Mouse (Mus musculus) retina, postnatal 7 days (tissue): ENCODE measurements around the gene Zfp62.

Source experiments
- DNase-seq: peaks from one replicate; pipeline ENCODE4 v3.0.0-alpha.2; 2012; ENCODE audit warnings: low read depth, low spot score

The Zfp62 gene

DNA sequence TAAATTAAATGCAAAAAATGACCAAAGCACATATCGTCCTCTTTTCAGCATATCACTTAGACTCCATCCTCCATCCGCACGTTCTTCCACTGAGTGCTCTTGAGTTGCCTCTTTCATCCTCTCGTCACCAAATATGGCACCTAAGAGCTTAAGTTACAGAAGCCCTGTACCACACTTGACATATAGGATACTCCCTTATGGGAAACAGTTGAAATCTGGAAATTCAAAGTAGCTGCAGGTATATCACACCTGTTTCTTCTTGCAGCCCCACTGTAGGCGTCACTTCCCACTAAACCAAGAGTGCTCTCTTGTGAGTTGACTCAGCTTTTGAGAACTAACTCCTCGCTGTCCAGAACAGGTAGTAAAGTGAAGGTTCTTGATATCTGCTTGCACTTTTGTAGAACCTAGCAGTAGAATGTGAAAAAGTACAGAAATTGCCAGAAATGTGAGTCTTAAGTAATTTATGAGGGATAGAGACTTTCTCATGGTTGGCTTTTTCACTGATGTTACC lies 2.0 kb downstream of the Zfp62 start:
- DNase-seq: no peak

DNA sequence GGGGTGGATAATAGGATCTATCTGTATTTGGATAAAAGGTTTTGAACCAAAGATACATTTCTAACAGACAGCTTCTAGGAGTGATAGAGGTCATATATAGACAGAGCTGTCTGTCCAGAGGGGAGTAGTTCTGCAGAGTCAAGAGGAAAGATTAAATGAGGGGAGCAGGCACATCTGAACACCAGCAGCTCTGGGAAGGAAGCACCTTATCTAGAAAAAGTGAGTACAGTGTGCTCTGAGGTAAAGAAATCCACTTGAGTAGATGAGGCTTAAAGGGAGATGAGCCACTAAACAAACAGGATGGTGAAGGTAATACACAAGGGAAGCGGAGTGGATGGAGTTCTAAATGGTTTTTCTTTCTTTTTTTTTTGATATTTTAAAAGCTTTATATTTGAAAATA lies 4.4 kb downstream of the Zfp62 start:
- DNase-seq: no peak

- no peak for DNase-seq
Measured at GRCm38 (mm10) chr11:49212577-49212976, 9.5 kb downstream of the Zfp62 start.

GRCm38 (mm10) chr11:49213505-49213904 lies 10.4 kb downstream of the Zfp62 start:
- no peak for DNase-seq

- DNase-seq: no peak
Measured at GRCm38 (mm10) chr11:49219271-49219670, 16.2 kb downstream of the Zfp62 start.

- no peak for DNase-seq
Measured at GRCm38 (mm10) chr11:49224455-49224854, 21.4 kb downstream of the Zfp62 start.

- DNase-seq: no peak
Measured at GRCm38 (mm10) chr11:49232781-49233180, 29.7 kb downstream of the Zfp62 start.

DNA sequence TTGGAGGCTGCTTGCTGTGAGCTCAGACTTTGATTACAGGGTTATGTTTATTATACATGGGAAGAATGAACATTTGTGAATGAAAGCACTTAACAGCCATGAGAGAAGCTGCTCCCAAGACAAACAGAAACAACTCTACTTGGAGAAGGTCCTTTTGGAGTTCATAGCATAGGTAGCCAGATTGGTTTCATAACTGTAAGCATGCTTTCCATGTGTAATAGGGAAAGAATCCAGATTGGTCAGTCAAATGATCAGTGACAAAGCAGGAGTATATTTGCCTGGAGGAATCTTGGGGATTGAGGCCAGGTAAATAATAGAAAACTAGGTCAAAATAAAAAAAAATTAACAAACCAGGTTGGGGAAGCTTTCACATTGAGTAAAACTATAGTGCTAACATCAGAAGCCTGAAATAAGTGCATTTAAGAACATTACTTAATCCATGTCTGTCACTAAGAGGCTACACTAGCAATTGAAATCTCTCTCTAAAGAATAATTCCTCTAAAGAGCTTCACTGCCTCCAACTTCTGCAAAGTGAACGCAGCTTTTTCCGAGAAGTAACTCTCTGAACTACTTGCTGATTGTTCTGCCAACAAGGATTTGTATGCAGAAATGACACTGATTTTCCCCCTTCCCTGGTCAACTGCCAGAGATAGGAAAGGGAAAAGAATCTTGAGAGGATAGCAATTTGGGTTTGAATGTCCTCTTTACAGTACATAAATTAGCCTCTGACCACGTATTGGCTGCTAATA lies 32.5 kb downstream of the Zfp62 start:
- no peak for DNase-seq

GRCm38 (mm10) chr11:49236891-49237290 lies 33.8 kb downstream of the Zfp62 start:
- DNase-seq: no peak

DNA sequence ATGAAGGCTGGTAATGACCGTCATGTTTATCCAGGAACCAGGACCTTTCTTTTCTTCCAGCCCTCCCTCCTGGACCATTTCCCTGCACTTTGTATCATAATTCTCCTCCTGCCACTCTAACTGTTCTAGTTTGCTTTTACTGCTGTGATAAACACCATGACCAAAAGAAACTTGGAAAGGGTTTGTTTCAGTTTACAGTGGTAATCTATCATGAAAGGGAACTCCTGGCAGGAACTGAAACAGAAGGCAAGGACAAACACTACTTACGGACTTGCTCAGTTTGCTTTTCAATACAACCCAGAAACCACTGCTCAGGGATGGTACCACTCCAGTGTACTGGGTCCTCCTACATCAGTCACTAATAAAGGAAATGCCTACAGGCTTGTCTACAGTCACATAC lies 34.4 kb downstream of the Zfp62 start:
- no peak for DNase-seq

GRCm38 (mm10) chr11:49240310-49240709 lies 37.2 kb downstream of the Zfp62 start:
- DNase-seq: no peak

DNA sequence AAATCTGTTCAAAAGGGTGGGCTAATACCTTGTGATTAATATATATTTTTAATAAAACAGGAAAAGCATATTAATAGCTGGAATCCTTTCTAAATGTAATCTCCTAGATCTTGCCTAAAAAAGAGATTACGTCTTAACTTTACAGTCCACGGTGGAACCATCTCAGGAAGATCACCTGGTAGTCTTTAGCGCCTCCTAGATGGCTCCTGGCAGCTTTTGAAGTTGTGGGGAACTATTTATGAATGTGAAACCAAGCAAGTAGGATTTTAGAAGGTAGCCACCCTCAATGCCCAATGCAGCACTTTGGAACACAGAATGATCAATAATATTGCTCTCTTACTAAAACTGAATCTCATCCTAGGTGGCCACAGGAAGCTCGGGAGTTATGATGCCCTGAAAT lies 37.8 kb downstream of the Zfp62 start:
- DNase-seq: no peak

DNA sequence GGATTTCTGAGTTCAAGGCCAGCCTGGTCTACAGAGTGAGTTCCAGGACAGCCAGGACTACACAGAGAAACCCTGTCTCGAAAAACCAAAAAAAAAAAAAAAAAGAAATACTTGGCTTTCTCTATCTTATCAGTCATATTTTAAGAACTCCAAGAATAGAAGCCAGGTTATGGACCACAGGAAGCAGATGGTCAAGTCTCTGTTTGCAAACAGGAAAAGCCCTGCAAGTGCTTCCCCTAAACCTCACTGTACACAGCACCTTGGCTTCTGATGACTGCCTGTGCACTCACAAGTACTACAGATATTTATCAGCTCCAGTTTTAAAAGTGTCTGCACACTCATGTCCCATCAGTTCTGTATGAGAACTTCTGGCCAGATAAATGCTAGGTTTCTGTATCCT lies 38.4 kb downstream of the Zfp62 start:
- DNase-seq: no peak

DNA sequence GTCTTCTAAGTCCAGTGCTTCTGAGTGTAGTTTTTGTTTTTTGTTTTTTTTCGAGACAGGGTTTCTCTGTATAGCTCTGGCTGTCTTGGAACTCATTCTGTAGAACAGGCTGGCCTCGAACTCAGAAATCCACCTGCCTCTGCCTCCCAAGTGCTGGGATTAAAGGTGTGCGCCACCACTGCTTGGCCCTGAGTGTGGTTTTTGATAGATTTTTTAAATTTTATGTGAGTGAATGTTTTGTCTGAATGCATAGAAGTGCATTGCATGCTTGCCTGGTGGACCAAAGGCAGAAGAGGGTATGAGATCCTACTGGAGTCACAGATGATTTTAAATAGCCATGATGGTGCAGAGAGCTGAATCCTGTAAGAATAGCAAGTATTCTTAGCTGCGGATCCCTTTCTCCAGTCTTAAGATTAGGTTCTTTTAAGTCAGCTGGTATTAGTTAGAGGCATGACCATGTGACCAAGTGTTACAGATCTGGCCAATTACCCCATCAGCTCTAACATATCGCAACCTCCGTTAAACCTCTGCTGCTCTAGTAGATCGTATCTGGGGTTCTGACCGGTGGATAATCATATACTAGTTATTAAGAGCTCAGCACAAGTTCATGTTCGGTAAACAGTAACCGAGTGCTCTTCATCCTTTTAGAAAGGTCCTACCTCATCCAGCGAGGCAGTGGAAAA lies 40.0 kb downstream of the Zfp62 start:
- no peak for DNase-seq

DNA sequence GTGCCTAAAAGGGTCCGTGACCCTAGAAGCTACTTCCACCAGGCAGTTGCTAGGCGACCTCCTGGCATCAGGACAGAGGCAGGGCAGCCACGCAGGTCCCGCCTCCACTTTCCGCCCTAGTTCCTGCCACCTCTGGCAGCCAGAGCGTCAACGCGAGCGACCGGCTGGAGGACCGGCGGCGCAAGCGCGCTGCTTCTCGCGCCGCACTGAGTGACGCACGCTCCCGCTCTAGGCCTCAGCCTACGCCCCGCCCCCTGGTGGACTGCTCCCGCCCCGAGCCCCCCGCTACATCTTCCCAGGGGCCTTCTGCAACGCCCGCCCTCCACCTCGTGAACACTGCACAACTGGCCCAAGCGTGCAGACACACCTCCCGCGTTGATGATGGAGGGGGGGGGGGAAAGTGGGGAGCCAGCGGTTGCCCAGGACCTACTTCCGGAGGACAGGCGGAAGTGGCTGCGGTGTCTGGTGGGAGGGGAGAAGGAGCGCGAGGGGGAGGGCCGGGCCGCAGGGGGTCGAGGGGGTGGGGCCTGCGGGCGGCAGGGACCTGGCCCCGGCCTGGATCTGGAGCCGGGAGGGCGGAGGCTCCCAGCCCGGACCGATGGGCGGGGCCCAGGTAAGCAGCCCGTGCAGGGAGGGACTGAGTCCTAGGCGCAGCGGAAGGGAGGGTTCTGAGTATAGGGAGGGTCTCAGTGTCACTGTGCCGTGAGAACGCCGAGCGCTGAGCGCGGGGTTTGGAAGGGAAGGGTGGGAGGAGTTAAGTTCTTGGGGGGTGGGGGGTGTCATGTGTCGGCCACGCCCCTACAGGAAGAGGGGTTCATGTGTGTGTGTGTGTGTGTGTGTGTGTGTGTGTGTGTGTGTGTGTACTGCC lies 40.9 kb downstream of the Zfp62 start, which contains the start of gene Mgat1:
TSS of gene Mgat1 (plus strand) at position 465 of the 868 bp plus-strand sequence.
- DNase-seq: peak; percentile 87

DNA sequence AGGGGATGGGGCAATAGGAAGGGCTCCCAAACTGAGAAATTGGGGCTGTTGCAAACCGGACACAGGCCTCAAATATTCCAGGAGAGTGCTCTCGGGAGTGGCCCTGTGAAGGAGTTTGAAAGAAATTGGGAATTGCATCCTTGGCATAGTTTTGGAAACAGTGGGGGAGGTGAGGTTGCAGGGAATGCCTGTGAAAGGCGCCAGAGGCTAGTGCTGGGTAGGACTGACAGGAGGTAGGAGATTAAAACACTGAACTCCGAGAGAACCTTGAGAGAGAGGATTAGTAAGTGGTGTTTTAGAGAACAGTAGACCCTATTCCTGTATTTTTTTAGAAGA lies 41.5 kb downstream of the Zfp62 start:
- no peak for DNase-seq

- DNase-seq: peak; percentile 54
Measured at GRCm38 (mm10) chr11:49245176-49245575, 42.1 kb downstream of the Zfp62 start.

DNA sequence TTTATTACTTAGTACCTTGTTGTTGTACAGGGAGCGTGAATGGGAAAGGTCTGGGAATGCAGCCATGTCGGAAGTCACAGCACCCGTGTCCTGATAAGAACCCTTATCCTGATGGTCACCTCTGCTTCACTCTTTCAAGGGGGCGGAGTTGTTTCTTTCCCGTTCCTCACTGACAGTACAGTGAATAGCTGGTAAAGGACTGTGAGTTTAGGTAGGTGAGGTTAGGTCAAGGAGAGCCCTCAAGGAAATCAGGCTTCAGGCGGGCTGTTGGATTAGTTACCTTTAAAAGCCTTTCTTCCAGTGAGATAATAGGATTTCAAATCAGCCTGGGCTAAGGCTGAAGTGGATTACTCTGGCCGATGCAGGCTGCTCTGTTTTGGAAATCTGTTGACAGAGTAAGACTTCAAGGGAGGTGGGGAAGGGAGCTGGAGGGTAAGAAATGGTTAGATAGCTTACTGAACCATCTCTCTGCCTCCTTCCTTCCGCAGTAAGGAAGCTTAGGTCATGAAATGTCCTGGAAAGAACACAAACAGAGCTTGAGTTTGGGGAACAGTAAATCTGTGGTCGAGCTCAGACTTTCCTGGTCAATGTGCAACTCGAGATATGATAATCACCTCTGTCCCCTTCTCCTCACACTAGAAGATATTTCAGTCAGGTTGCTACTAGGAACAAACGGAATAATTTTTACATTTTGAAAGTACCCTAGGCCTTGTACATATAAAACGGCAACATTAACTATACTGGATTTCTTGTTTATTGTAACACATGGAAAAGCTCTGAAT lies 42.7 kb downstream of the Zfp62 start:
- peak; percentile 56 for DNase-seq

- no peak for DNase-seq
Measured at GRCm38 (mm10) chr11:49246523-49246922, 43.4 kb downstream of the Zfp62 start.

GRCm38 (mm10) chr11:49247255-49247654 lies 44.2 kb downstream of the Zfp62 start:
- no peak for DNase-seq

DNA sequence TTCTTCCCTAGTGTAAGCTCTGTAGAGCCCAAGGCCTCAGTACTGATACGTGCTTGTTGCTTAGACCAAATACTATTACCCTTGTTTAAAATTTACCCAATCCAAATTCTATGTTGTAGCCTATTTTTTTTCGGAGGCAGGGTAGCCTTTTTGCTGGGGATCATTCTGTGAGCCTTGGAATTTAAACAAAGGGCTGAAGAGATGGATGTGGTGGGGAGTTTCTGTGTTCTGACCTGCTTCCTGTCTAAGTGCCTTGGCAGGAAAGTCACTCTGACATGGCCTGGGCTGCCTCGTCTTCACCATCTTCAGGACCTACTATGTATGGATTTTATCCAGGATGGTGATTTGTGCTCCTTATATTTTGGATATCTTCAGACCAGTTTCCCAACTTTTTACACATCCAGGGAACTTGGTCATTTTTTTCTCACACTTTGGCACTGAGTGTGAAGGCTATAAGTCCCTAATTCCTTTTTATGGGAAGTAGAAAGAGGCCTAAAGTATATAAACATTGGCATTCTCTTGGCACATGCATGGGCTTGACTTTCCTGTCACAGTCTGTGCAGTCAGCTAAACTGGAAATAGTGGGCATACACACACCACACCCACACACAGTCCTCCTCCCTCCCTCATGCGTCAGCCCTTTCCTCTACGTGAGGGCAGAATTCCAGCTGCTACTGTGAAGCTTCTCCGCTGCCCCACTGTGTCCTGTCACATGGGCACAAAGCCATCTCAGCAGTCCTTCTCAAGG lies 45.3 kb downstream of the Zfp62 start:
- no peak for DNase-seq
